Mouse (Mus musculus) heart, adult 2 months (tissue): Measurements from ENCODE around the gene Actl10. TPM values are rescaled to one million over a fixed set of nuclear protein-coding genes. Genes with fewer than 3 reads are reported as not detected.

Source experiments
- DNase-seq, 2 experiments: peaks; one replicate each; pipeline ENCODE4 v3.0.0; 2021
- H3K27ac ChIP-seq: fragments of 200-600 bp; 2 replicates; pipeline ENCODE4 v1.8.1; 2022
- H3K27me3 ChIP-seq: fragments of 200-500 bp; 2 replicates; pipeline ENCODE4 v1.6.1; 2012; ENCODE audit warnings: mild to moderate bottlenecking, low read length, inconsistent platforms, mixed read lengths; ENCODE audit not compliant: control insufficient read depth, insufficient read depth
- H3K36me3 ChIP-seq: fragments of 200-500 bp; 2 replicates; pipeline ENCODE4 v1.6.1; 2012; ENCODE audit warnings: low read length, inconsistent platforms; ENCODE audit not compliant: control insufficient read depth, insufficient read depth
- H3K4me1 ChIP-seq: fragments of 200-500 bp; 2 replicates; pipeline ENCODE4 v1.6.1; 2011; ENCODE audit warnings: low read length; ENCODE audit not compliant: control insufficient read depth, insufficient read depth
- H3K4me3 ChIP-seq: fragments of 200-600 bp; 2 replicates; pipeline ENCODE4 v1.8.1; 2022
- H3K79me2 ChIP-seq: fragments of 200-500 bp; replicated peaks from 2 replicates; pipeline ENCODE4 v1.6.1; 2012; ENCODE audit warnings: mild to moderate bottlenecking, inconsistent platforms, low read length, moderate library complexity, mixed read lengths; ENCODE audit not compliant: control insufficient read depth, insufficient read depth
- H3K9ac ChIP-seq: fragments of 200-500 bp; 2 replicates; pipeline ENCODE4 v1.6.1; 2012; ENCODE audit warnings: low read depth, mild to moderate bottlenecking, control low read depth, inconsistent platforms, low read length, mixed read lengths
- CTCF ChIP-seq: fragments of 200-600 bp; IDR thresholded peaks from 2 replicates; pipeline ENCODE4 v1.8.1; 2022; ENCODE audit warnings: antibody characterized with exemption, mild to moderate bottlenecking, moderate library complexity
- EP300 ChIP-seq: fragments of 200-500 bp; IDR thresholded peaks from 2 replicates; pipeline ENCODE4 v1.6.1; 2011; ENCODE audit warnings: low read depth, low read length, control low read depth; ENCODE audit not compliant: insufficient read depth
- POLR2A ChIP-seq: fragments of 200-500 bp; IDR thresholded peaks from 2 replicates; pipeline ENCODE4 v1.6.1; 2011; ENCODE audit warnings: mild to moderate bottlenecking, low read depth, low read length, control low read depth; ENCODE audit not compliant: insufficient read depth
- whole genome bisulfite sequencing: fragments of 180-500 bp; shearing (Covaris S2); methylation state at CpG from one replicate; pipeline ENCODE4 v1.1.7; 2018; 5-methylcytosine and 5-hydroxymethylcytosine counted together
- intact Hi-C: fragments of 180-260 bp; cut with DNase I; formaldehyde crosslinking; loops from one replicate; pipeline ENCODE4 v1.15.1; 2025
- polyA plus RNA-seq: library from polyadenylated mRNA; depleted of rRNA; stranded (reverse); fragments of >200 nt; gene quantifications from 2 replicates; pipeline ENCODE4 v1.2.3, GENCODE M21; 2012
- total RNA-seq, 2 experiments: library from RNA; stranded (reverse); gene quantifications; 2 replicates each; pipeline ENCODE4 v1.2.3; 2021

Actl10 gene
- total and polyA plus RNA-seq, 3 experiments, result not detected

GRCm38 (mm10) chr2:154517424-154517823, 34.2 kb upstream of the Actl10 start:
- no peaks in the 10 kb centered on the region for H3K4me1 ChIP-seq
- H3K9ac ChIP-seq, result no peak overlapping the region
- DNase-seq, result no peak
- H3K4me3 ChIP-seq, result no peak overlapping the region
- no peaks in the 10 kb centered on the region for H3K27me3 ChIP-seq
- no peak overlapping the region for H3K27ac ChIP-seq
- no peak for TF ChIP-seq POLR2A
- no peak for TF ChIP-seq CTCF
- H3K79me2 ChIP-seq, result no peaks in the 10 kb centered on the region
- peaks cover 3% of the 10 kb centered on the region for H3K36me3 ChIP-seq
- intact Hi-C loops, result loop anchor here (5.0 kb wide), 1 partner anchor 100 kb away; no protein-coding TSS in a partner anchor
- 73% methylated on average over 5 of the region's 5 CpGs for WGBS

GRCm38 (mm10) chr2:154521449-154521848, 30.1 kb upstream of the Actl10 start:
- Histone ChIP-seq H3K4me3 (no peak overlapping the region), H3K36me3 (peaks cover 3% of the 10 kb centered on the region; the same call in 1 of the 2 replicates), H3K4me1 (no peaks in the 10 kb centered on the region), H3K9ac (no peak overlapping the region), H3K79me2 (no peaks in the 10 kb centered on the region), H3K27ac (no peak overlapping the region), H3K27me3 (no peaks in the 10 kb centered on the region)
- no peak for DNase-seq
- TF ChIP-seq CTCF (no peak), POLR2A (no peak), EP300 (no peak)
- intact Hi-C loops, result no loop called here

- H3K9ac ChIP-seq, result no peak overlapping the region
- no peak overlapping the region for H3K4me3 ChIP-seq
- peaks cover 3% of the 10 kb centered on the region; the same call in 1 of the 2 replicates for H3K36me3 ChIP-seq
- no peak for TF ChIP-seq EP300
- TF ChIP-seq CTCF, result no peak
- TF ChIP-seq POLR2A, result no peak
- no peaks in the 10 kb centered on the region for H3K4me1 ChIP-seq
- no peak overlapping the region for H3K27ac ChIP-seq
- H3K79me2 ChIP-seq, result no peaks in the 10 kb centered on the region
- intact Hi-C loops, result no loop called here
- WGBS, result 81% methylated on average over 5 of the region's 5 CpGs
- no peak for DNase-seq
- no peaks in the 10 kb centered on the region for H3K27me3 ChIP-seq
Observed at GRCm38 (mm10) chr2:154522334-154522733, 29.2 kb upstream of the Actl10 start.

- Histone ChIP-seq H3K27ac (no peak overlapping the region), H3K36me3 (peaks cover 3% of the 10 kb centered on the region; the same call in 1 of the 2 replicates), H3K4me1 (no peaks in the 10 kb centered on the region), H3K79me2 (no peaks in the 10 kb centered on the region), H3K9ac (no peak overlapping the region), H3K27me3 (no peaks in the 10 kb centered on the region), H3K4me3 (no peak overlapping the region)
- DNase-seq, result no peak
- TF ChIP-seq POLR2A (no peak), CTCF (no peak), EP300 (no peak)
- WGBS, result 93% methylated on average over 2 of the region's 2 CpGs
- intact Hi-C loops, result no loop called here
Observed at GRCm38 (mm10) chr2:154525285-154525684, 26.3 kb upstream of the Actl10 start.

GRCm38 (mm10) chr2:154526531-154526930, 25.0 kb upstream of the Actl10 start:
- TF ChIP-seq POLR2A, result no peak
- TF ChIP-seq CTCF, result no peak
- TF ChIP-seq EP300, result no peak
- Histone ChIP-seq H3K27ac (no peak overlapping the region), H3K4me1 (no peaks in the 10 kb centered on the region), H3K79me2 (no peaks in the 10 kb centered on the region), H3K9ac (no peak overlapping the region), H3K4me3 (no peak overlapping the region), H3K27me3 (no peaks in the 10 kb centered on the region), H3K36me3 (no peaks in the 10 kb centered on the region)
- no peak for DNase-seq
- WGBS, result 66% methylated on average over 3 of the region's 3 CpGs
- intact Hi-C loops, result no loop called here

- no peak overlapping the region for H3K4me3 ChIP-seq
- H3K36me3 ChIP-seq, result no peaks in the 10 kb centered on the region
- no peaks in the 10 kb centered on the region for H3K27me3 ChIP-seq
- TF ChIP-seq POLR2A (no peak), CTCF (no peak), EP300 (no peak)
- H3K27ac ChIP-seq, result no peak overlapping the region
- no peaks in the 10 kb centered on the region for H3K4me1 ChIP-seq
- no peak overlapping the region for H3K9ac ChIP-seq
- no peak for DNase-seq
- 78% methylated on average over 3 of the region's 3 CpGs for WGBS
- intact Hi-C loops, result no loop called here
- H3K79me2 ChIP-seq, result no peaks in the 10 kb centered on the region
Observed at GRCm38 (mm10) chr2:154532888-154533287, 18.7 kb upstream of the Actl10 start.
